Mouse (Mus musculus): ENCODE results near the gene Defb23. TPM values are rescaled to one million over a fixed set of nuclear protein-coding genes. Genes with fewer than 3 reads are reported as not detected.

Gene Defb23
- total and polyA plus RNA-seq, 2 experiments from 2014 or later: not detected

GRCm38 (mm10) chr2:152490038-152490437 lies 25.6 kb upstream of the Defb23 start, which contains the start of gene Defb22:
Gene Defb22, minus strand, starts transcription at chr2:152490138.
- no peaks in the 10 kb centered on the region for H3K9me3 ChIP-seq (ENCODE audit: low read length)
- no peak for DNase-seq (ENCODE audit: low spot score)
- no peaks in the 10 kb centered on the region for H3K27me3 ChIP-seq (ENCODE audit: insufficient read depth, low read length)
- H3K27ac ChIP-seq: no peak within 1 kb of the TSS
- no peak within 1 kb of the TSS for H3K4me2 ChIP-seq (ENCODE audit: low read depth, low read length)
- H3K9ac ChIP-seq (replicated peaks; ENCODE audit: low read length): no peak within 1 kb of the TSS
- no peaks in the 10 kb centered on the region for H3K36me3 ChIP-seq (ENCODE audit: insufficient read depth, low read length)
- H3K4me3 ChIP-seq (ENCODE audit: low read length): no peak within 1 kb of the TSS
- no peak for TF ChIP-seq CTCF (IDR thresholded peaks at IDR 0.05; ENCODE audit: low read depth)
- ATAC-seq: no peak
- H3K4me1 ChIP-seq (ENCODE audit: insufficient read depth, low read length): no peaks in the 10 kb centered on the region

DNA sequence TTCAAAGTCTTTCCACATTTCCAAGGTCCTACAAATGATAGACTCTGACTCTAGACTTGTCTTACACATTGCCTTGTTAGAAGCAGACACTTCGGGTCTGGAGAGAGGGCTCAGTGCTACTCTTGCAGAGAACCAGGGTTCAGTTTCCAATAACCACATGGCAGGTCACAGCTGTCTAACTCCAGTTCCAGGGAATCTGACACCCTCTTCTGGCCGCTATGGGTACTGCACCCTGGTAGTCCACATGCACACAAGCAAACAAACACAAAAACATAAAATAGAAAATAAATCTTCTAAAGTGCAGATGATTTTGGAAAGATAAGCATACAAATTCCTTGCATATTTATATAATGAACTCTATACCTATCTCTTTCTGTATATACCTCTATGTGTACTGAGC lies 22.6 kb upstream of the Defb23 start:
- Histone ChIP-seq H3K36me3 (ENCODE audit: insufficient read depth, low read length) (no peaks in the 10 kb centered on the region), H3K27me3 (ENCODE audit: insufficient read depth, low read length) (no peaks in the 10 kb centered on the region), H3K4me3 (ENCODE audit: low read length) (no peak overlapping the region), H3K4me2 (ENCODE audit: low read depth, low read length) (no peak overlapping the region), H3K27ac (no peak overlapping the region), H3K9me3 (ENCODE audit: low read length) (no peaks in the 10 kb centered on the region), H3K9ac (replicated peaks; ENCODE audit: low read length) (no peak overlapping the region), H3K4me1 (ENCODE audit: insufficient read depth, low read length) (no peaks in the 10 kb centered on the region)
- DNase-seq (ENCODE audit: low spot score) (no peak), ATAC-seq (no peak)
- TF ChIP-seq CTCF (IDR thresholded peaks at IDR 0.05; ENCODE audit: low read depth): peak; percentile 50
- whole genome bisulfite sequencing: 78% methylated on average over 2 of the region's 2 CpGs

DNA sequence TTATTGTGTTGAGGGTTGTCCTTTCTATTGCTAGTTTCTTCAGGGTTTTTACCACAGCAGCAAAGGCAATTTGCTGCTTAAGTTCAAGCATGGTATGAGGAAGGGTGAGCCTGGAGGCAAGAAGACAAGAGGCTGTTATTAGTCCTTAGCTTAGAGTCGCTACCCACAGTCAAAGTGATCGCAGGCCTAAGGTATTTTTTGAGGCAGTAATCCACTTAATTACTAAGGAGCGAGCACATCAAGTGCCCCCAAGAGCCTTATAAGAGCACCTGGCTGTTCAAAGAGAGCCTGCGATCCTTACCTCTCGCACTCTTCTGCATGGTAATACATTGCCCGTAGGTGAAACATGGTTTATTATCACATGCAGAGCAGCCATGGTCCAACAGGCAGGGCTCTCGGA lies 17.3 kb upstream of the Defb23 start:
- no peak for TF ChIP-seq CTCF (IDR thresholded peaks at IDR 0.05; ENCODE audit: low read depth)
- Histone ChIP-seq H3K27me3 (ENCODE audit: insufficient read depth, low read length) (no peaks in the 10 kb centered on the region), H3K9ac (replicated peaks; ENCODE audit: low read length) (no peak overlapping the region), H3K9me3 (ENCODE audit: low read length) (no peaks in the 10 kb centered on the region), H3K4me3 (ENCODE audit: low read length) (no peak overlapping the region), H3K27ac (no peak overlapping the region), H3K4me1 (ENCODE audit: insufficient read depth, low read length) (no peaks in the 10 kb centered on the region), H3K4me2 (ENCODE audit: low read depth, low read length) (no peak overlapping the region), H3K36me3 (ENCODE audit: insufficient read depth, low read length) (no peaks in the 10 kb centered on the region)
- WGBS: 91% methylated on average over 7 of the region's 7 CpGs
- no peak for DNase-seq (ENCODE audit: low spot score)
- ATAC-seq: no peak

GRCm38 (mm10) chr2:152480881-152481280 lies 16.5 kb upstream of the Defb23 start:
- TF ChIP-seq CTCF (IDR thresholded peaks at IDR 0.05; ENCODE audit: low read depth): no peak
- Histone ChIP-seq H3K4me1 (ENCODE audit: insufficient read depth, low read length) (no peaks in the 10 kb centered on the region), H3K27ac (no peak overlapping the region), H3K9ac (replicated peaks; ENCODE audit: low read length) (no peak overlapping the region), H3K4me2 (ENCODE audit: low read depth, low read length) (no peak overlapping the region), H3K4me3 (ENCODE audit: low read length) (no peak overlapping the region), H3K27me3 (ENCODE audit: insufficient read depth, low read length) (no peaks in the 10 kb centered on the region), H3K9me3 (ENCODE audit: low read length) (no peaks in the 10 kb centered on the region), H3K36me3 (ENCODE audit: insufficient read depth, low read length) (no peaks in the 10 kb centered on the region)
- no peak for ATAC-seq
- WGBS: 89% methylated on average over 3 of the region's 3 CpGs
- no peak for DNase-seq (ENCODE audit: low spot score)

- no peaks in the 10 kb centered on the region for H3K9me3 ChIP-seq (ENCODE audit: low read length)
- H3K27me3 ChIP-seq (ENCODE audit: insufficient read depth, low read length): no peaks in the 10 kb centered on the region
- no peaks in the 10 kb centered on the region for H3K4me1 ChIP-seq (ENCODE audit: insufficient read depth, low read length)
- no peak within 1 kb of the TSS for H3K9ac ChIP-seq (replicated peaks; ENCODE audit: low read length)
- DNase-seq (ENCODE audit: low spot score) (no peak), ATAC-seq (no peak)
- H3K4me3 ChIP-seq (ENCODE audit: low read length): no peak within 1 kb of the TSS
- no peak within 1 kb of the TSS for H3K27ac ChIP-seq
- H3K4me2 ChIP-seq (ENCODE audit: low read depth, low read length): no peak within 1 kb of the TSS
- WGBS: 61% methylated on average over 2 of the region's 2 CpGs
- no peaks in the 10 kb centered on the region for H3K36me3 ChIP-seq (ENCODE audit: insufficient read depth, low read length)
- no peak for TF ChIP-seq CTCF (IDR thresholded peaks at IDR 0.05; ENCODE audit: low read depth)
Observed at GRCm38 (mm10) chr2:152476763-152477162, 12.3 kb upstream of the Defb23 start, which contains the start of gene Defb20. Gene Defb20, plus strand, starts transcription at chr2:152477063.

DNA sequence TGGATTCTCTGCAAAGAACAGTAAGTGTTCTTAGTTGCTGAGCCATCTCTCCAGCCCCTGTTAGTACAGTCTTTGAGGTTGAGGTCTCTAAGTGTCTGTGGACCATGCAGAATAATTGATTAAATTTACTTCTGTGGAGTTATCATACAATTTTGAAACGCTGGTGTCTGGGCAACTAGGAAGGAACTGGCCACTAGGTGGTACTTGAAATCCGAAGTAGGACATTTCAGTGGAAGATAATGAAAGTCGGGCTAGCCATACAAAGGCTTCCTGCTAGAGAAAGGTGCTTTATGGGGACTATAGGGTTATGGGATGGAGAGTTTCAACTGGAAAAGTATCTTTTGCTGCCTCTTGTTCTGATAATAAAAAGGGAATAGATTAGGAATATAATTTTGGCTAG lies 8.0 kb upstream of the Defb23 start:
- DNase-seq (ENCODE audit: low spot score) (peak; percentile 17), ATAC-seq (no peak)
- Histone ChIP-seq H3K27ac (no peak overlapping the region), H3K36me3 (ENCODE audit: insufficient read depth, low read length) (no peaks in the 10 kb centered on the region), H3K27me3 (ENCODE audit: insufficient read depth, low read length) (no peaks in the 10 kb centered on the region), H3K9me3 (ENCODE audit: low read length) (no peaks in the 10 kb centered on the region), H3K4me2 (ENCODE audit: low read depth, low read length) (no peak overlapping the region), H3K4me3 (ENCODE audit: low read length) (no peak overlapping the region), H3K4me1 (ENCODE audit: insufficient read depth, low read length) (no peaks in the 10 kb centered on the region), H3K9ac (replicated peaks; ENCODE audit: low read length) (no peak overlapping the region)
- peak; percentile 53 for TF ChIP-seq CTCF (IDR thresholded peaks at IDR 0.05; ENCODE audit: low read depth)
- 28% methylated on average over 3 of the region's 3 CpGs for WGBS

DNA sequence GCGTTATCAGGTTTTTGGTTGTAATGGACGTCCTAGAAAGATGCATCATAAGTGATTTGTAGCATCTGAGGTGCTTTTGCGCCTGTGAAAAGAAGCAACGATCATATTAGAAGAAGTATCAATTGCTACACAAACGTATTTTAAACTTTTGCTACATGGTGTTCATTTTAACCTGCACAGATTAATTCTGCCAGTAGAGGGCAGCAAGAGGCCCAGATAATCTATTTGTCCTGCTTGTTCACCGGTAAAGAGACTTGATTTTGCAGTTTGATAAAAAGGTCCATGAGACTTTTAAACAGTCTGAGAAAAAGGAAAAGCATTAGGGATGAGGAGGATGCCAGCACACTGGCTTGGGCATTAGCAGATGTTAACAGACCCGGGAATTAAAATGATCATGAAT lies 6.6 kb upstream of the Defb23 start:
- TF ChIP-seq CTCF (IDR thresholded peaks at IDR 0.05; ENCODE audit: low read depth): peak; percentile 81
- Histone ChIP-seq H3K27me3 (ENCODE audit: insufficient read depth, low read length) (no peaks in the 10 kb centered on the region), H3K27ac (no peak overlapping the region), H3K4me1 (ENCODE audit: insufficient read depth, low read length) (no peaks in the 10 kb centered on the region), H3K9ac (replicated peaks; ENCODE audit: low read length) (no peak overlapping the region), H3K9me3 (ENCODE audit: low read length) (no peaks in the 10 kb centered on the region), H3K4me2 (ENCODE audit: low read depth, low read length) (no peak overlapping the region), H3K36me3 (ENCODE audit: insufficient read depth, low read length) (no peaks in the 10 kb centered on the region), H3K4me3 (ENCODE audit: low read length) (no peak overlapping the region)
- WGBS: 32% methylated on average over 7 of the region's 7 CpGs
- no peak for ATAC-seq
- DNase-seq (ENCODE audit: low spot score): peak; percentile 69

All from hindbrain, postnatal 0 days (tissue).